Mouse (Mus musculus): ENCODE results near the gene Cblb. TPM values are rescaled to one million over a fixed set of nuclear protein-coding genes. Genes with fewer than 3 reads are reported as not detected.

Cblb gene
- polyA plus RNA-seq, 1 experiment from 2014 or later = 15.5 TPM

- 42% methylated on average over 4 of the region's 4 CpGs for WGBS
- peaks cover 12% of the 10 kb centered on the region; the same call in 1 of the 2 replicates for H3K4me1 ChIP-seq
- H3K4me2 ChIP-seq (replicated peaks) = no peak overlapping the region
These were observed 46.9 kb downstream of the Cblb start for GRCm38 (mm10) chr16:52077901-52078300.

GRCm38 (mm10) chr16:52078758-52079474 is 47.9 kb downstream of the Cblb start:
- H3K27me3 ChIP-seq = no peaks in the 10 kb centered on the region
- H3K4me3 ChIP-seq (replicated peaks) = no peak overlapping the region
- ATAC-seq (ENCODE audit: insufficient number of reproducible peaks, low FRiP score, low TSS enrichment, low read depth) = no peak
- no peak overlapping the region for H3K4me2 ChIP-seq (replicated peaks)
- WGBS = 81% methylated on average over 9 of the region's 9 CpGs
- no peaks in the 10 kb centered on the region for H3K9me3 ChIP-seq (replicated peaks)
- no peak overlapping the region for H3K27ac ChIP-seq (replicated peaks)
- H3K9ac ChIP-seq = no peak overlapping the region
- peaks cover 12% of the 10 kb centered on the region; the same call in 1 of the 2 replicates for H3K4me1 ChIP-seq
- H3K36me3 ChIP-seq = no peaks in the 10 kb centered on the region

More at GRCm38 (mm10) chr16:52077901-52078300, 46.9 kb downstream of the Cblb start:
- Histone ChIP-seq H3K9ac (no peak overlapping the region), H3K4me3 (replicated peaks) (no peak overlapping the region), H3K27ac (replicated peaks) (no peak overlapping the region), H3K36me3 (no peaks in the 10 kb centered on the region), H3K9me3 (replicated peaks) (no peaks in the 10 kb centered on the region), H3K27me3 (no peaks in the 10 kb centered on the region)
- ATAC-seq (ENCODE audit: insufficient number of reproducible peaks, low FRiP score, low TSS enrichment, low read depth) = no peak

- WGBS = 61% methylated on average over 8 of the region's 8 CpGs
- Histone ChIP-seq H3K9me3 (replicated peaks) (no peaks in the 10 kb centered on the region), H3K4me3 (replicated peaks) (no peak overlapping the region), H3K27ac (replicated peaks) (no peak overlapping the region), H3K27me3 (no peaks in the 10 kb centered on the region), H3K9ac (no peak overlapping the region), H3K4me1 (peaks cover 12% of the 10 kb centered on the region; the same call in 1 of the 2 replicates), H3K36me3 (no peaks in the 10 kb centered on the region), H3K4me2 (replicated peaks) (no peak overlapping the region)
- no peak for ATAC-seq (ENCODE audit: insufficient number of reproducible peaks, low FRiP score, low TSS enrichment, low read depth)
These were observed 48.4 kb downstream of the Cblb start for GRCm38 (mm10) chr16:52079475-52079823.

DNA sequence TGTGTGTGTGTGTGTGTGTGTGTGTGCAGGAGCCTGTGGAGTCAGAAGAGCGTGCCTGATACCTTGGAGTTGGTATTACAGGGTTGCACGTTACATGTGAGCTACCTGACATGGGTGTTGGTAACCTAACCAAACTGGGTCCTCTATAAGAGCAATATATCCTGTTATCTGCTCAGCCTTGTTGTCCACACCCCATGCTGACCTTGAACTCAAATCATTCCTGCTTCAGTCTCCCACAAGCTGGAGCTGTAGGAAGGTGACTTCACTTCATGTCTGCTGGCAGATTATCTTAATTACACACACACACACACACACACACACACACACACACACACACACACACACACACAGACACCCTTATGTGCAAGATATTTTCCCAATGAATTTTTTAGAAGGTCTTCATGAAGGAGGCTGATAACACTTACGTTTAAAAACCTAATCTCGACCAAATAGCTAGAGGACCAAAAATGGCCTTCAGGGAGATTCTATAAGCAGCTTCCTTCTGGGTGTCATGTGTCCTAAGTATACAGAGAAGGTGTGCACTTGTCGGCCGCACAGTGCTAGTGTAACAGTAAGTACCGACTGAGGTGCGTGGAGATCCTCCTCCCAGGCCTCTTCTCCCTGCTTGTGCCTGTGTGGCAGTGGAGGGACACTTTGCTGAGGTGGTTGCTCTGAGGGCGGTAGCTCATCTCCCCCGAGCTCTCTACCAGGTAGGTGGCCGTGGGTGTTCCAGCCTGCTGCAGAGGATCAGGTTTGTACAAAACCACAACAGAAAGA is 49.8 kb downstream of the Cblb start:
- H3K9ac ChIP-seq = no peak overlapping the region
- no peak for ATAC-seq (ENCODE audit: insufficient number of reproducible peaks, low FRiP score, low TSS enrichment, low read depth)
- no peak overlapping the region for H3K27ac ChIP-seq (replicated peaks)
- H3K27me3 ChIP-seq = no peaks in the 10 kb centered on the region
- H3K36me3 ChIP-seq = no peaks in the 10 kb centered on the region
- peaks cover 12% of the 10 kb centered on the region; the same call in 1 of the 2 replicates for H3K4me1 ChIP-seq
- 80% methylated on average over 11 of the region's 11 CpGs for WGBS
- no peak overlapping the region for H3K4me2 ChIP-seq (replicated peaks)
- H3K9me3 ChIP-seq (replicated peaks) = no peaks in the 10 kb centered on the region
- no peak overlapping the region for H3K4me3 ChIP-seq (replicated peaks)

DNA sequence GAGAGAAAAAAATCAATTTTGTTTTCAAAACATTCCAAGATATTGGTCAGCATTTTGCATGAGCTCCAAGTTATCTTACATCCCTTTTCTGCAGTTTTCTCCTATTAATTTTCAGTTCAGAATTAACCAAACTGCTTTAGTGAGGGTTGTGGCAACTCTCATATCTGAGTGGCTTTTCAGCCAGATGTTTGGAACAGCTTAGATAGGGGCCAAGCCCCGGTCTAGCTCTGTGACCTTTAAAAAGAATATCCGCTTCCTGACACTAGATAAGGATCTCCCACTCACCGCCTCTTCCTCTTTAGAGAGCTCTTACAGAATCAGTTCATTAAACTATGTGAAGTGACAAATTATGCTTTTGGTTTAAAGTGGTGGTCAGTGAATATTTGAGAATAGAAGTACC is 50.7 kb downstream of the Cblb start:
- H3K9me3 ChIP-seq (replicated peaks) = no peaks in the 10 kb centered on the region
- no peaks in the 10 kb centered on the region for H3K36me3 ChIP-seq
- H3K27me3 ChIP-seq = no peaks in the 10 kb centered on the region
- H3K27ac ChIP-seq (replicated peaks) = no peak overlapping the region
- no peak overlapping the region for H3K4me3 ChIP-seq (replicated peaks)
- no peak overlapping the region for H3K9ac ChIP-seq
- H3K4me1 ChIP-seq = peaks cover 12% of the 10 kb centered on the region; the same call in 1 of the 2 replicates
- 70% methylated on average over 3 of the region's 3 CpGs for WGBS
- ATAC-seq (ENCODE audit: insufficient number of reproducible peaks, low FRiP score, low TSS enrichment, low read depth) = no peak
- H3K4me2 ChIP-seq (replicated peaks) = no peak overlapping the region

DNA sequence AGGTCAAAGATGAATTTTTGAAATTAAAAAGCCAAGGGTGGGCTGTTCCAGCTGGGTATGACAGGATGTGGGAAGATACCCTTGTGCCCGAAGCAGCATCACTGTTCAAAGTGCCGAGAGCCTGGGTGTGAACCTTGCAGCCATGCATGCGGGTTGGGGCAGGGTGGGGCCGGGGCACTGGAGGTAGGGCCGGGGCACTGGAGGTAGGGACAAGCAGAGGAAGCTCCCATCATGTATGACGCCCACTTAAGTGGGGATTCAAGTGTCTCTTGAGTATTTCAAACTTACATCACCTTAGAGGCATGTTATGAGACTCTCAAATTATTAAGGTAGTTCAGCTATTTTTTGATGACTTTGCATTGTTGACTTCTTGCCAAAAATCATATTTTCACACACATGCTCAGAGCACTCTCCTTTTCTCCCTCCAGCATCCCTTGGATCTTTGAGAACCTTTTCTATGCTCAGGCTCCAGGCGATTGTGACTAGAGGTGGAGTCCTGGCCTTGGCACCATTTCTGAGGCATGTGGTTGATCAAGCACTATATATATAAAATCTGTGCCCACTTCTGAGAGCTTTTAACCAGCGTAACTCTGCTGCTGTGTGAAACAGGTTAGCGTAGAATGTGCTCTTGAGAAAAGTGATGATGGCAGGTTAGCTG is 55.9 kb downstream of the Cblb start:
- H3K27me3 ChIP-seq = no peaks in the 10 kb centered on the region

GRCm38 (mm10) chr16:52089354-52089753 is 58.3 kb downstream of the Cblb start:
- Histone ChIP-seq H3K9me3 (replicated peaks) (no peaks in the 10 kb centered on the region), H3K4me1 (peaks cover 6% of the 10 kb centered on the region), H3K9ac (no peak overlapping the region), H3K27ac (replicated peaks) (no peak overlapping the region), H3K36me3 (no peaks in the 10 kb centered on the region), H3K27me3 (no peaks in the 10 kb centered on the region), H3K4me3 (replicated peaks) (no peak overlapping the region), H3K4me2 (replicated peaks) (no peak overlapping the region)
- 70% methylated on average over 4 of the region's 4 CpGs for WGBS
- no peak for ATAC-seq (ENCODE audit: insufficient number of reproducible peaks, low FRiP score, low TSS enrichment, low read depth)

More for the DNA sequence above, 55.9 kb downstream of the Cblb start:
- Histone ChIP-seq H3K36me3 (no peaks in the 10 kb centered on the region), H3K9me3 (replicated peaks) (no peaks in the 10 kb centered on the region), H3K27ac (replicated peaks) (no peak overlapping the region), H3K4me1 (no peaks in the 10 kb centered on the region), H3K4me3 (replicated peaks) (no peak overlapping the region), H3K4me2 (replicated peaks) (no peak overlapping the region), H3K9ac (no peak overlapping the region)
- WGBS = 81% methylated on average over 9 of the region's 9 CpGs
- ATAC-seq (ENCODE audit: insufficient number of reproducible peaks, low FRiP score, low TSS enrichment, low read depth) = no peak

DNA sequence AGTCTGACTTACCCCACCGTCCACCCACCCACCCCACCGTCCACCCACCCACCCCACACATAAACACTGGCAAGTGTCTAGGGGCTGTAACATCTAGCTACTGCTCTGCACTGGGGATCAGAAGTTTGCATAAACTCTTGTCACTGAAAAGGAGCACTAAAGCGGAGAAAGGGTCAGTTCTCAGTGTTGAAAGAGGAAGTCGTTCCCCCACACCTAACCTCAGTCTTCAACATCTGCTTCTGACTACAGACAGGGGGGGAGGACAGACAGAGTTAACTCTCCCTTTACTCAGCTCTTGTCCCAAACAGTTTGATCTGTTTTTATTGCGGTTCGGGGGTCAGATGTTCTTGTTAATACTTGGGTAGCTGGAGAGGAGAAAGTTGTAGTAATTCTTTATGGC is 59.9 kb downstream of the Cblb start:
- Histone ChIP-seq H3K27me3 (no peaks in the 10 kb centered on the region), H3K9ac (no peak overlapping the region), H3K4me3 (replicated peaks) (no peak overlapping the region), H3K36me3 (no peaks in the 10 kb centered on the region), H3K4me2 (replicated peaks) (no peak overlapping the region), H3K4me1 (peaks cover 6% of the 10 kb centered on the region), H3K27ac (replicated peaks) (no peak overlapping the region), H3K9me3 (replicated peaks) (no peaks in the 10 kb centered on the region)
- WGBS = 55% methylated on average over 6 of the region's 6 CpGs
- ATAC-seq (ENCODE audit: insufficient number of reproducible peaks, low FRiP score, low TSS enrichment, low read depth) = no peak

DNA sequence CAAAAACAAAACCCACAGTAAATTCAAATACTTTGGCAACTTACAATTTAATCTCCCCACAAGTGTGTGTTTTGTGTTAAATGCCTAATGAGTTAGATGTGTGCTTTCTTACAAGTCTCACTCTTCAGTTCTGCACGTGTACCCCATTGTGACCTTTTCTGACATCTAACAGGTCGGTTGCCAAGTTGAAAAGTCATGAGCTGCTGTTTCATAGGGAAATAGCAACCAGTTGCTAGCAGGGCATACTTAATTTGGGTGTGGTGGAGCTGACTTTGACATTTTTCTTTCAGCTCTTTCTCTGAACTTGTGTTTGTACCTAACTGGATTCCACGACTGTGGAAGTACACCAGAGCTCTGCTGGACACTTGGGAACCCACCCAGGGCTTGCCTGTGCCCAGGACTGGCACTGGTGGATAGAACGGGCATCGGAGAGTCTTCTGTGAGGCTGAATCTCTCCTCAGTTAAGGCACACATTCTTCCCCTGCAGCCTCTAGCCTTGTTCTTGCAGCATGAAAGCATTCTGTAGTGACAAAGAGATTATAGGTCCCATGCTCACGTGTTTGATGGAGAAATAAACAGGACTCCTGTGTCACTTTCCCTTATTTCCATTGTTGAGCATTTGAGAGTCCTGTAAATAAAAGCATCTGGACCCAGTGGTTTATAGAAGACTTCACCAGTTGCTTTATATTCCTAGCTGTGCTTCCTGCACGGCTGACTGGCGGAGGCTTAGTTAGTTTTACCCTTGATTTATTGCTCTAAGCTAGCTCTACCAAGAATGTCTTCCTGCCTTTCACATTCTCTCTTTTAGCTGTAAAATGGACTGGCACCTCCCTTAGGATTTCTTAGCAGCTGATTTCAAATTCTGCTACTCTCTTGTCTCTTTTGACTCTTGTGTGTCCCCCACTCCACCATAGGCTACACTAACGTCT is 62.6 kb downstream of the Cblb start:
- WGBS = 53% methylated on average over 9 of the region's 9 CpGs
- Histone ChIP-seq H3K36me3 (no peaks in the 10 kb centered on the region), H3K4me2 (replicated peaks) (no peak overlapping the region), H3K27ac (replicated peaks) (no peak overlapping the region), H3K27me3 (no peaks in the 10 kb centered on the region), H3K9me3 (replicated peaks) (no peaks in the 10 kb centered on the region), H3K9ac (no peak overlapping the region), H3K4me3 (replicated peaks) (no peak overlapping the region), H3K4me1 (peaks cover 6% of the 10 kb centered on the region)
- ATAC-seq (ENCODE audit: insufficient number of reproducible peaks, low FRiP score, low TSS enrichment, low read depth) = no peak

DNA sequence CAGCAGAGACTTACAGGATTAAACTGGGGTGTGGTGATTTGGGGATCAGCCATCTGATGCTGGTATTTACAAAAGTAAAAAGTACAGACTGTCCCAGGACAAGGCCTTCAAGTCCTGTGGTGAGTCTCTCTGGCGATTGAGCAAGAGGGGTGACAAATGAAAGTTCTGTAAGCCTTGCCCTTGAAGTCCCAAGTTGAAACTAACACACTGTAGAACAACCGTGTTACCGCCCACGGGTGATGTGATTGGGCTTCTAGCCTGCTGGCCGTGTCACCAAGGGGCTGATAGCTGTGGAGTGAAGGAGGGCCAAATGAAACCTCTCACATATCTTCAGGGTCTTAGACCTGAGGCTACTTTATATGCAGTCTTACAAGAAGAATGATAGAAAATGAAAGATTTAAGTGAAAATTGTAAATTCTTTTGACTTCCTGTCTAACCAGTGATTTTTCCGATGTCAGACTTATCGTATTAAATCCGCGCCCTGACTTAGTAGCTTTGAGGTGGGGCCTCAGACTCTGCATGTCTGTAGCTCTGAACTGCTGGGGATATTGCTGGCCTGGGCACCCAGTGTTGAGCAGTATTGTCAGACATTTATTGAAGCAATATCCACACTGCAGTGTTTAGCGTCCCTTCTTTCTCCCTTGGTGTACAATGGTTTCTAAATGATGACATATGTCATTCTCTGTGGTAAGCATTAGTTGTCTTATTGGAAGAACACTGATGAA is 63.9 kb downstream of the Cblb start:
- no peak overlapping the region for H3K4me2 ChIP-seq (replicated peaks)
- no peaks in the 10 kb centered on the region for H3K9me3 ChIP-seq (replicated peaks)
- no peak overlapping the region for H3K27ac ChIP-seq (replicated peaks)
- H3K4me1 ChIP-seq = peaks cover 6% of the 10 kb centered on the region
- ATAC-seq (ENCODE audit: insufficient number of reproducible peaks, low FRiP score, low TSS enrichment, low read depth) = no peak
- WGBS = 83% methylated on average over 10 of the region's 10 CpGs
- H3K9ac ChIP-seq = no peak overlapping the region
- no peak overlapping the region for H3K4me3 ChIP-seq (replicated peaks)
- no peaks in the 10 kb centered on the region for H3K36me3 ChIP-seq
- H3K27me3 ChIP-seq = no peaks in the 10 kb centered on the region
